Mouse (Mus musculus) forebrain, embryonic 14.5 days (tissue): ENCODE results near the gene Mars. TPM values are rescaled to one million over a fixed set of nuclear protein-coding genes. Genes with fewer than 3 reads are reported as not detected.

Experiments used
- ATAC-seq: fragments of 200-750 bp; cut with Nextera tagmentation; 2 replicates; pipeline ENCODE4 v1.8.0; 2017; ENCODE audit warnings: mild to moderate bottlenecking, moderate library complexity
- DNase-seq: peaks from one replicate; pipeline ENCODE4 v3.0.0-alpha.2; 2015; ENCODE audit warnings: low spot score
- H3K27ac ChIP-seq: fragments of 300-500 bp; sonication (generic); 2 replicates; pipeline ENCODE4 v1.5.1; 2014; ENCODE audit warnings: low read depth, mild to moderate bottlenecking, control low read depth, low read length, moderate library complexity
- H3K27me3 ChIP-seq: fragments of 300-500 bp; sonication (generic); replicated peaks from 2 replicates; pipeline ENCODE4 v1.6.1; 2014; ENCODE audit warnings: low read length, control low read depth, mixed read lengths; ENCODE audit not compliant: control insufficient read depth, insufficient read depth
- H3K36me3 ChIP-seq: fragments of 300-500 bp; sonication (generic); 2 replicates; pipeline ENCODE4 v1.6.1; 2014; ENCODE audit warnings: low read length, control low read depth; ENCODE audit not compliant: control insufficient read depth, insufficient read depth
- H3K4me1 ChIP-seq: fragments of 300-500 bp; sonication (generic); 2 replicates; pipeline ENCODE4 v1.6.1; 2014; ENCODE audit warnings: antibody characterized with exemption, low read length, control low read depth; ENCODE audit not compliant: control insufficient read depth, insufficient read depth
- H3K4me2 ChIP-seq: fragments of 300-500 bp; sonication (generic); 2 replicates; pipeline ENCODE4 v1.6.1; 2014; ENCODE audit warnings: mild to moderate bottlenecking, control low read depth, low read length
- H3K4me3 ChIP-seq: fragments of 300-500 bp; sonication (generic); 2 replicates; pipeline ENCODE4 v1.5.1; 2014; ENCODE audit warnings: low read depth, low read length, control low read depth
- H3K9ac ChIP-seq: fragments of 300-500 bp; sonication (generic); 2 replicates; pipeline ENCODE4 v1.6.1; 2014; ENCODE audit warnings: mild to moderate bottlenecking, low read length, control low read depth, moderate library complexity
- H3K9me3 ChIP-seq: fragments of 300-500 bp; sonication (generic); replicated peaks from 2 replicates; pipeline ENCODE4 v1.6.1; 2016; ENCODE audit warnings: low read length, control low read depth, mixed read lengths; ENCODE audit not compliant: control insufficient read depth
- WGBS: fragments of 180-500 bp; shearing (Covaris S2); extraction: QIAGEN DNeasy Blood & Tissue Kit; methylation state at CpG from one replicate; pipeline ENCODE4 v1.1.7; 2014; 5-methylcytosine and 5-hydroxymethylcytosine counted together
- polyA plus RNA-seq: library from polyadenylated mRNA; unstranded; fragments of >200 nt; fragmentation: Nextera tagmentation; extraction: Ambion mirVana; gene quantifications from 2 replicates; pipeline ENCODE4 v1.2.1, GENCODE M21; 2014

The Mars gene
- polyA plus RNA-seq, 1 experiment from 2014 or later: 124 TPM

DNA sequence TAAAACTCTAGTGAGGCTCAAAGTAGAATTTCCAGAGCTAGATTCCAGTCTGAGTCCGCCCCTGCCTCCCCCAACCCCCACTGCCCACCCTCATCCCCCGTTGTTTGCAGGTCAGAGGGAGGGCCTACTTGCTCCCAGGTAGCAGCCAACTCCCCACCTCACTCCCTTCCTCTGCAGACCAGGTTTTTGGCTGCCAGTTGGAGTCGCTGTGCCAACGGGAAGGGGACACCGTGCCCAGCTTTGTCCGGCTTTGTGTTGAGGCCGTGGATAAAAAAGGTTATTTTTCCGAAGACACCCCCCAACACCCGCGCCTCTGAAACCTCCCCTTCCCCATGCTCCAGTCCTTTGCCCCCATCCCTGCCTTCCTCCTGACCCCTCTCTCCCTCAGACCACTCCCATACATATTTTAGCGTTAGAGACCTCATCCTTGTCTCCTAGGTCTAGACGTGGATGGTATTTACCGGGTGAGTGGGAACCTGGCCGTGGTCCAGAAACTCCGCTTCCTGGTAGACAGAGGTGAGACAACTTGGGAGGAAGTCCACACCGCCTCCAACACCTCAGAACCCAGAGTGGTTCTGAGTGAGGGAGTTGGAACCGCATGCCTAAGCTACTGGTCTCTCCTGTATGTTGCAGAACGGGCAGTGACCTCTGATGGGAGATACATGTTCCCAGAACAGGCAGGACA is 16.0 kb upstream of the Mars start:
- ATAC-seq (no peak), DNase-seq (no peak)
- no peaks in the 10 kb centered on the region for H3K9me3 ChIP-seq
- no peak overlapping the region for H3K4me3 ChIP-seq
- H3K27ac ChIP-seq: no peak overlapping the region
- peaks cover 7% of the 10 kb centered on the region; the same call in 1 of the 2 replicates for H3K4me1 ChIP-seq
- H3K9ac ChIP-seq: no peak overlapping the region
- 45% methylated on average over 18 of the region's 18 CpGs for WGBS
- peaks cover 56% of the 10 kb centered on the region for H3K27me3 ChIP-seq
- H3K36me3 ChIP-seq: no peaks in the 10 kb centered on the region
- H3K4me2 ChIP-seq: no peak overlapping the region

DNA sequence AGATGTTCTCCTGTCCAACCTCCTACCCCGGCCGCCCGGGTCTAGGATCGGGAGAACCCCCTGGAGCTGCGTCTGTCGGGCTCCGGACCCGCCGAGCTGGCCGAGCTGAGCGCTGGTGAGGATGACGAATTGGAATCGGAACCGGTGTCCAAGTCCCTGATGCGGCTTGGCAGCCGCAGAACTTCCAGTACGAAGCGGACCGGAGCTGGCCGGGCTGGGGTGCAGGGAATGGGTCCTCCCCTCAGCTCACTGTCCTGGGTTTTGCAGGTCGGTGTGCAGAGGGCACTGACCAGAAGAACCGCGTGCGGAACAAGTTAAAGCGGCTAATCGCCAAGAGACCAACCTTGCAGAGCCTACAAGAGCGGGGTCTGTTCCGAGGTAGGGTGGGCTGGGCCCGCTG is 15.2 kb upstream of the Mars start:
- Histone ChIP-seq H3K4me3 (peak overlapping the region; percentile 22), H3K36me3 (no peaks in the 10 kb centered on the region), H3K9me3 (no peaks in the 10 kb centered on the region), H3K4me1 (peaks cover 7% of the 10 kb centered on the region; the same call in 1 of the 2 replicates), H3K27me3 (peaks cover 56% of the 10 kb centered on the region), H3K4me2 (peak overlapping the region; percentile 50), H3K27ac (no peak overlapping the region), H3K9ac (0 out of 2 replicates have a peak overlapping the region, but pooled peaks have one; percentile 41)
- ATAC-seq: no peak
- no peak for DNase-seq
- WGBS: 6% methylated on average over 29 of the region's 29 CpGs

DNA sequence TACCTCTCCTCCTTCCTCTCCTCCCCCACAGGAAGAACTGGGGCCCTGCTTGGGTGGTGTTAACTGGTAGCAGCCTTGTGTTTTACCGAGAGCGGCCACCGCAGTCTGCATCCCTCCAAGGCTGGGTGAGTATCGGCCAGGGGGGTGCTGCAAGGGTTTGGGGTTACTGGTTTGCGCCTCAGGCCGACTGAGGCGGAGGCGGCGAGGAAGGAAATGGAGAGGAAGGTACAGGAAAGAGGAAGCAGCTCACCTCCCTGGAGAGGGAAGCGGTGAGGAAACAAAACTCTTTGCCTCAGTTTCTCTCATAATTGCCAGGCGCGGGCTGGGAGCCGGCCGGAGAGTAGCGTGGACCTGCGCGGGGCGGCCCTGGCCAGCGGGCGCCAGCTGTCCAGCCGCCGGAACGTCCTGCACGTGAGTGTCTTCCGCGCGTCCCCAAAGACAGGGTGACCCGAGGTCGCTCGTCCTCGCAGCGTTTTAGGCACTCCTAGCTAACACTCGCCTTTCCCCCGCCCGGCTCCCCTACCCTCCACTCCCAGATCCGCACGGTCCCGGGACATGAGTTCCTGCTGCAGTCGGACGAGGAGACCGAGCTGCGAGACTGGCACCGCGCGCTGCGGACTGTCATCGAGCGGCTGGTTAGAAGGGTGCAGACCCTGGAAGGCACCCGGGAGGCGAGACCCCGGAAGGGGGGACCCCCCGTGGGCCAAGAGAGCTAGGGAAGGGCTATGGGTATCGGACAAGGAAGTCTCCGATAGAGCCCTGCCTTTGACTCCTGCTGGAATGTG is 14.6 kb upstream of the Mars start:
- H3K9ac ChIP-seq: peak overlapping the region; percentile 41; the same call in 1 of the 2 replicates

DNA sequence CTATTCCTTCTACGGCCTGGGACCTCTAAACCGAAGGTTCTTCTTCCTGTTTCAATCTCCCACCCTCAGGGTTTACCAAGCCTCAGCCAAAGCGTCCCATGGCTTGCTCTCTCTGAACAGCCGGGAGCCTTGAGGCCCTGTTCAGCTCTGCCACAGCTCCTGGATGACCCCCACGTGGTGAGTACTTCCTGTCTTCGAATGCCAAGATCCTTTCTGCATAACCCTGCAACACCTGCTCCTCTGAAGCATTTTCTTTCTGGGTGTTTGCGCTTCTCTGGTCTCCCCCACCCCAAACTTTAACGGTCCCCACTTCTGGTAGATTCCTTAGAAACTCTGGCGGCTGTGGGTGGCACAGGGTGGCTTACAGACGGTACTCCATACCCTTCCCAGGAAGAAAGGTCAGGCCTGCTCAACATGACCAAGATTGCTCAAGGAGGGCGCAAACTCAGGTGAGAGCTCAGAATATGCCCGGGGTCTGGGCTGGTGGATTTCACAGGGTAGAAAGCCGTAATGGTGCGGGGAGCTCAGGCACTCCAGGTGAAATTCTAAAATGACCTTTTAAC is 13.9 kb upstream of the Mars start:
- H3K9me3 ChIP-seq: no peaks in the 10 kb centered on the region
- H3K27me3 ChIP-seq: peaks cover 55% of the 10 kb centered on the region
- no peak overlapping the region for H3K4me2 ChIP-seq
- no peaks in the 10 kb centered on the region for H3K36me3 ChIP-seq
- ATAC-seq: no peak
- no peak for DNase-seq
- peaks cover 7% of the 10 kb centered on the region; the same call in 1 of the 2 replicates for H3K4me1 ChIP-seq
- no peak overlapping the region for H3K9ac ChIP-seq
- H3K4me3 ChIP-seq: no peak overlapping the region
- WGBS: 35% methylated on average over 14 of the region's 14 CpGs
- no peak overlapping the region for H3K27ac ChIP-seq

More for the DNA sequence above, 14.6 kb upstream of the Mars start:
- no peak for ATAC-seq
- peaks cover 7% of the 10 kb centered on the region; the same call in 1 of the 2 replicates for H3K4me1 ChIP-seq
- DNase-seq: no peak
- peak overlapping the region; percentile 50 for H3K4me2 ChIP-seq
- H3K27ac ChIP-seq: no peak overlapping the region
- peak overlapping the region; percentile 22 for H3K4me3 ChIP-seq
- WGBS: under 1% methylated on average over 54 of the region's 54 CpGs
- no peaks in the 10 kb centered on the region for H3K9me3 ChIP-seq
- no peaks in the 10 kb centered on the region for H3K36me3 ChIP-seq
- H3K27me3 ChIP-seq: peaks cover 56% of the 10 kb centered on the region

DNA sequence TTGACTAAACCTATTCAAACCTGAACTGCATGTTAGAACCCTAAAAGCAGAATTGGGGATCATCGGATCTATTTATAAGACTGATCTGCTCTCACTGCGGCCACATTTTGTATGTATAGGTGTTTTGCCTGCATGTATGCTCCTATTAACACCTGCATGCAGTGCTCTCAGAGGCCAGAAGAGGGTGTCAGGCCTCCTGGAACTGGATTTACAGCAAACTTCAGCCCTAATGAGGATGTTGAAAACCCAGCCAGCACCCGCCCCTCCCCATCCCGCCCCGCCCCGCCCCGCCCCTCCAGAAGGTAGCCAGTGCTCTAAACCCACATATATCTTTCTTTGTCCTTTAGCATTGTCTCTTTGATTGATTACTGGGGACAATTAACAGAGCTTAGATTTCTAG is 12.9 kb upstream of the Mars start:
- 15% methylated on average over 7 of the region's 7 CpGs for WGBS
- H3K27ac ChIP-seq: no peak overlapping the region
- H3K9ac ChIP-seq: no peak overlapping the region
- DNase-seq: peak; percentile 51
- H3K4me3 ChIP-seq: no peak overlapping the region
- H3K9me3 ChIP-seq: no peaks in the 10 kb centered on the region
- no peak overlapping the region for H3K4me2 ChIP-seq
- peaks cover 49% of the 10 kb centered on the region for H3K27me3 ChIP-seq
- no peaks in the 10 kb centered on the region for H3K36me3 ChIP-seq
- peak; percentile 23; the same call in 1 of the 2 replicates for ATAC-seq
- peaks cover 7% of the 10 kb centered on the region; the same call in 1 of the 2 replicates for H3K4me1 ChIP-seq

DNA sequence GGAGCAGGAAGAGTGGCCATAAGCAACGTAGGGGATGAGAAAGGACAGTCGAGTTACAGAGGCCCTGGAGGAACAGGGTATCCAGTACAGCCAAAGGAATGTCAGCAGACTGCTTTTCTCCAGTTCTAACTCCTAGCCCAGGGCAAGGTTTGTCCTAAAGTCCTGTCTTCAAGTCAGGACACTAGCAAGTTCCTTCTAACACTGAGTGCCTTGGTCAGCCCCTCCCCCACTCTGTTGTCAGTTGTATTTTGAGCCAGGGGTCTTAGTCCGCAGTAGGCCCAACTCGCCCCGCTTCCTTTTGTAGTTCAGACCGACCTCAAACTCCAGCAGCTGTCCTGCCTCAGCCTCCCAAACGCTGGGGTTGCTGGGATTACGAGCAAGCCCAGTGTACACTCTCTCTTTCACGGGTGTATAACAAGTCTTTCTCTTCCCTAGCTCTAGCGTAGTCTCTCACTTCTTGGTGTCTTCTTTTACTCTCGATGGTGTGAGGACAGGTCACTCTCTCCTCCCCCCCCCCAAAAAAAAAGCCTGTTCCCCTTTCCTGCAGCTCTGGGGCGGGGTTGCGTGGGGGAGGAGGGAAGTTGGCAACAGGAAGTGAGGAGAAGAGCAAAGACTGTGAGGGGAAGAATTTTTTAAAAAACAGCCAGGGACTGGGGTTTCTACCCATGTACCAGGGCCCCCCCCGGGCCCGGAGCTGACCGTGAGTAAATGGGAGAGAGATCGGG is 11.7 kb upstream of the Mars start:
- Histone ChIP-seq H3K27me3 (peaks cover 40% of the 10 kb centered on the region), H3K9ac (no peak overlapping the region), H3K4me3 (no peak overlapping the region), H3K4me1 (peaks cover 7% of the 10 kb centered on the region; the same call in 1 of the 2 replicates), H3K27ac (no peak overlapping the region), H3K4me2 (no peak overlapping the region), H3K9me3 (no peaks in the 10 kb centered on the region), H3K36me3 (no peaks in the 10 kb centered on the region)
- 80% methylated on average over 15 of the region's 17 CpGs for WGBS
- DNase-seq (no peak), ATAC-seq (no peak)

DNA sequence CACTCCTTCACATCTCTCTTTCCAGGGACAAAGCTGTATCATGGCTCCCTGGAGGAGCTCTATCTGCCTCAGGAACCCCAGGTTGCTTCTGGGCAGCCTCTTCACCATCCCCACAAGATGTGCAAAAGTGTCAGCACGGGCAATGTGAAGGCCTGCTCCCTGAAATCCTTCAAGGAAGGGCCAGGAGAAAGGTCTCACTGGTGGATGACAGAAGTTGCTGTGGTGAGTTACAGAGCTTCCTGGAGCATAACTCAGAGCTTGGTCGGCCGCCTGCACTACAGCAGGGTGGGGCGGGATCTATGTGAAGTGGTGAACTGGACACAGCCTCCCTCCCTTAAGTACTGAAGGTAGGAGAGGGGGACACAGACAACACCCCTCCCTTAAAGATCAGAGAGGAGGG is 11.1 kb upstream of the Mars start:
- Histone ChIP-seq H3K4me3 (no peak overlapping the region), H3K9me3 (no peaks in the 10 kb centered on the region), H3K4me1 (peaks cover 7% of the 10 kb centered on the region; the same call in 1 of the 2 replicates), H3K9ac (no peak overlapping the region), H3K27ac (no peak overlapping the region), H3K36me3 (no peaks in the 10 kb centered on the region), H3K4me2 (no peak overlapping the region), H3K27me3 (peaks cover 34% of the 10 kb centered on the region)
- DNase-seq (no peak), ATAC-seq (no peak)
- 81% methylated on average over 4 of the region's 4 CpGs for WGBS

DNA sequence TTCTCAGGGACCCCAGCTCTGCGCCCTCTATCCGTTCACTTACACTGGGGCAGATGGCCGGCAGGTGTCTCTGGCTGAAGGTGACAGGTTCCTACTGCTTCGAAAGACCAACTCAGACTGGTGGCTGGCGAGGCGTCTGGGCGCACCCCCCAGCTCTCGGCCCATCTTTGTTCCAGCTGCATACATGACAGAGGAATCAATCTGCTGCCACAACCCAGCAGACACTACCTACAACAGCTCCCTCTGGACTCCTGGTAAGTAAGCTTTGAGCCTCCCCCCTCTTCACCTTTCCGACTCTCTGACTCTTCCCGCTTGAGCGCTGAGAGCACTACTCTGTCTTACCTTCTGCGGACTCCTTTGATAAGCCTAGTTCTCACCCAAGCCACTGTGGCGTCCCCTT is 10.6 kb upstream of the Mars start:
- WGBS: 63% methylated on average over 13 of the region's 13 CpGs
- H3K27me3 ChIP-seq: peaks cover 29% of the 10 kb centered on the region
- ATAC-seq: no peak
- H3K9ac ChIP-seq: no peak overlapping the region
- H3K4me3 ChIP-seq: no peak overlapping the region
- H3K27ac ChIP-seq: no peak overlapping the region
- H3K4me1 ChIP-seq: peaks cover 7% of the 10 kb centered on the region; the same call in 1 of the 2 replicates
- H3K9me3 ChIP-seq: no peaks in the 10 kb centered on the region
- H3K36me3 ChIP-seq: no peaks in the 10 kb centered on the region
- H3K4me2 ChIP-seq: no peak overlapping the region
- no peak for DNase-seq
